Mouse (Mus musculus) ES-E14 (cell line): Measurements from ENCODE around the gene Ppp1ca.

ENCODE experiments used
- MAFK ChIP-seq: IDR thresholded peaks from 2 replicates; pipeline ENCODE4 v1.6.1; 2014; ENCODE audit warnings: mild to moderate bottlenecking, low read depth, low read length, inconsistent platforms; ENCODE audit not compliant: insufficient read depth
- ZNF384 ChIP-seq: IDR thresholded peaks from 2 replicates; pipeline ENCODE4 v1.6.1; 2012; ENCODE audit warnings: low read depth, low read length, inconsistent platforms

DNA sequence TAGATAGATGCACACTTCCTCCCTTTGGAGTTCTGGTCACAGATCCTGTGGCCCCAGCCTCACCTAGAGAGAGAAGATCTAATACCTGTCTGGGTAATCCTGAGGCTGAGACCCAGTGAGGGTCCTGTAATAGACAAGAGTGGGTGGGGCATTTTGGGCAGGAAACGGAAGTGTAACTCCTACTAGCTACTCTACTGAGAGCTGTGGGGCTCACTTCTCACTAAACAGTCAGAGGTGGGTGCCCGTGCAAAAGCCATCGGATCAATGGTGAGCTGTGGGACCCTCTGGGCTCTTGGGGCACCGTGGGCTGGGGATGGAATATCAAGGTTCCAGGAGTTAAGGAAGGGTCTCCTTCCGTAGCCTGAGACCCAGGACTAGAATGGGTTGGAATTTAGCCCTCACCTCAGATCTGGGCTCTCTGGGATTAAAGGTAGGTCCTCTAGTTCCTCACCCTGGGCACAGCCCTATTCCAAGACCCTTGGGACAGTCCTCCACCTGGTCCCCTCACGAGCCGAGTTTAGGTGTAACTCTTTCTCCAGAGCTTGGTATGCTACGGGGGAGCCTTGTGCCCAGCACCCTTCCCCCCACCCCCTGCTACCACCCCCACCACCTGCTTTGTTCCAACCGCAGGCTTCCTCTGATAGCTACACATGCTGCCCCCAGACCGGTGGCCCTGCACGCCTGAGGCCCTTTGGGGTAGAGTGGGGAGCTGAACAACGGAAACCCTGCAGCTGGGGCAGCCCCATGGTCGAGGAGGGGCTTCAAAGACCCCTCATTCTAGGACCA, 37.2 kb upstream of the Ppp1ca start:
- TF ChIP-seq MAFK (no peak), ZNF384 (no peak)
